9 mouse cellular contexts compared by ENCODE assay signal in the genomic region with DNA sequence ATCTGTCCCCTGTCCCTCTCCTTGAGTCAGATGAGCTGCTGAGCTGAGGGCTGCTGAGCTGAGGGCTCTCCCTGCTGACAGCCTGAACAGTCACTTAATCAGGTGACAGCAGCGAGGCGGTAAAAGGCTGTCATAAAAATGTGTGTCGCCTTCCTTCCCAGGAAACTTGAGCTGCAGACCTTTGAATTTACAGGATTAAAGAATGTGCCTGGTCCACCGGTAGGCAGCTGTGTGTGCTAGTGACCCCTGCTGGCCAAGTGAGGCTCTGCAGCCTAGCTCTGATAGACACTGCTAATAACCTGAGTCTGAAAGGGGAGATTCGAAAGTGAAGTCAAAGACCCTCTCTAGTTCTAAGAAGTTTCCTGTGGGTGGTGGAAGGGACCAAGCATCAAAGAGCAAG. TPM values are rescaled to one million over a fixed set of nuclear protein-coding genes. Genes with fewer than 3 reads are reported as not detected.
DNase-seq lines count a peak whose midpoint lies in the region; ATAC-seq and TF ChIP-seq lines count a peak whose summit lies in the region.
"Had no signal": no experiment of that assay in that cellular context is flagged by ENCODE, and none has a peak within 500 bp of the region (broad histone marks: within the 10 kb centered on the region; RNA-seq: fewer than 3 reads in every experiment).

No protein-coding gene starts in this region.

- peak; percentile 64 to 67 for DNase-seq in B cell, adult 2 months
- DNase-seq in adrenal gland, adult (ENCODE audit: inconsistent age in 2 of 2, low spot score in 1 of 2) = peak; percentile 52 to 86
- DNase-seq in gastrocnemius, postnatal 10 days = peak; percentile 74
- DNase-seq in kidney, postnatal 14 days = peak; percentile 73
- DNase-seq in liver, postnatal 0 days = peak; percentile 72
- peak; percentile 63 for DNase-seq in ovary, postnatal 14 days (ENCODE audit: low spot score)
- DNase-seq in thymus, postnatal 25 days = peak; percentile 61

- H3K9me3 ChIP-seq in liver, postnatal 0 days (ENCODE audit: low read length) = no peaks in the 10 kb centered on the region

- H3K4me3 ChIP-seq in liver, postnatal 0 days (ENCODE audit: low read depth, low read length) = no peak overlapping the region

- H3K36me3 ChIP-seq in liver, postnatal 0 days (replicated peaks; ENCODE audit: insufficient read depth, low read length) = no peaks in the 10 kb centered on the region

- H3K27me3 ChIP-seq in liver, postnatal 0 days (ENCODE audit: insufficient read depth, low read length) = peaks cover 7% of the 10 kb centered on the region; the same call in 1 of the 2 replicates

- ATAC-seq in common myeloid progenitor, adult 5-6 weeks (replicated peaks; ENCODE audit: low read depth, poor library complexity, severe bottlenecking) = peak; percentile 82; the same call in 1 of the 2 replicates
- no peak for ATAC-seq in liver, postnatal 0 days

- no peak overlapping the region for H3K27ac ChIP-seq in liver, postnatal 0 days (ENCODE audit: low read depth)

- no peak overlapping the region for H3K9ac ChIP-seq in liver, postnatal 0 days (replicated peaks)

- WGBS in liver, postnatal 0 days (ENCODE audit: insufficient replicate concordance) = 7% methylated on average over 5 of the region's 5 CpGs

- no peak overlapping the region for H3K4me2 ChIP-seq in liver, postnatal 0 days (ENCODE audit: low read depth, low read length)

- no peak for TF ChIP-seq EP300 in liver, postnatal 0 days (IDR thresholded peaks at IDR 0.05; ENCODE audit: low read depth)

- TF ChIP-seq CTCF in liver, postnatal 0 days (IDR thresholded peaks at IDR 0.05; ENCODE audit: low read depth) = peak; percentile 93

- H3K4me1 ChIP-seq in liver, postnatal 0 days (ENCODE audit: insufficient read depth) = no peaks in the 10 kb centered on the region

RNA-seq across cellular contexts. Expression of a gene that starts 32.1 kb away (rescaled TPM):
- not detected in 2 replicates for total RNA-seq in common myeloid progenitor, adult 5-6 weeks (2017)
- under 1 TPM; 0.75 to 0.87 TPM for total RNA-seq in gastrocnemius, postnatal 10 days (2021)
- polyA plus RNA-seq in liver, postnatal 0 days (2015; fragmentation: Nextera tagmentation; extraction: Ambion mirVana) = not detected in 2 replicates
- polyA plus RNA-seq: stomach, embryonic 14.5 days had no signal
